11 mouse cellular contexts compared by ENCODE assay signal in genomic region chr7:89903442-89904343, GRCm38 (mm10). TPM values are rescaled to one million over a fixed set of nuclear protein-coding genes. Genes with fewer than 3 reads are reported as not detected.
DNase-seq lines count a peak whose midpoint lies in the region; ATAC-seq and TF ChIP-seq lines count a peak whose summit lies in the region.
"Had no signal": no experiment of that assay in that cellular context is flagged by ENCODE, and none has a peak within 500 bp of the region (broad histone marks: within the 10 kb centered on the region; RNA-seq: fewer than 3 reads in every experiment).

Gene Ccdc81 (minus strand): TSS chr7:89903629.

- peak within 1 kb of the TSS; percentile 9; the same call in 1 of the 2 replicates for H3K4me3 ChIP-seq in heart, embryonic 13.5 days
- H3K4me3 ChIP-seq in heart, postnatal 0 days (ENCODE audit: low read depth, low read length), result no peak within 1 kb of the TSS
- no peak within 1 kb of the TSS for H3K4me3 ChIP-seq in midbrain, embryonic 14.5 days (replicated peaks; ENCODE audit: low read depth, low read length)
- H3K4me3 ChIP-seq: limb, embryonic 15.5 days had no signal

- intact Hi-C loops in heart, postnatal 14 days (cut with DNase I), result no loop called here

- H3K27me3 ChIP-seq in heart, embryonic 13.5 days (replicated peaks), result no peaks in the 10 kb centered on the region
- H3K27me3 ChIP-seq in heart, postnatal 0 days (ENCODE audit: control insufficient read depth, insufficient read depth, low read length), result no peaks in the 10 kb centered on the region
- no peaks in the 10 kb centered on the region for H3K27me3 ChIP-seq in midbrain, embryonic 14.5 days (ENCODE audit: control insufficient read depth, insufficient read depth, low read length)
- H3K27me3 ChIP-seq: limb, embryonic 15.5 days had no signal

- WGBS in heart, embryonic 13.5 days, result 37% methylated on average over 22 of the region's 22 CpGs
- WGBS in heart, postnatal 0 days, result 36% methylated on average over 22 of the region's 22 CpGs
- 19% methylated on average over 22 of the region's 22 CpGs for WGBS in midbrain, embryonic 14.5 days

- H3K27ac ChIP-seq in heart, embryonic 13.5 days (replicated peaks), result no peak within 1 kb of the TSS
- no peak within 1 kb of the TSS for H3K27ac ChIP-seq in heart, postnatal 0 days (ENCODE audit: low read depth)
- no peak within 1 kb of the TSS for H3K27ac ChIP-seq in midbrain, embryonic 14.5 days (replicated peaks; ENCODE audit: low read depth, low read length)
- H3K27ac ChIP-seq: limb, embryonic 15.5 days had no signal

- no peak for TF ChIP-seq CTCF in heart, postnatal 0 days (IDR thresholded peaks at IDR 0.05; ENCODE audit: low read depth)

- peaks cover 8% of the 10 kb centered on the region; the same call in 1 of the 2 replicates for H3K4me1 ChIP-seq in heart, embryonic 13.5 days
- H3K4me1 ChIP-seq in heart, postnatal 0 days (ENCODE audit: control insufficient read depth, insufficient read depth), result 0 out of 2 replicates have a peak, but pooled peaks cover 5% of the 10 kb centered on the region
- peaks cover 6% of the 10 kb centered on the region; the same call in 1 of the 2 replicates for H3K4me1 ChIP-seq in midbrain, embryonic 14.5 days (ENCODE audit: control insufficient read depth, insufficient read depth, low read length)

- H3K9ac ChIP-seq in heart, embryonic 13.5 days, result no peak within 1 kb of the TSS
- no peak within 1 kb of the TSS for H3K9ac ChIP-seq in heart, postnatal 0 days (replicated peaks; ENCODE audit: low read depth, low read length)
- no peak within 1 kb of the TSS for H3K9ac ChIP-seq in midbrain, embryonic 14.5 days (replicated peaks; ENCODE audit: low read length)
- H3K9ac ChIP-seq: limb, embryonic 15.5 days had no signal

- no peaks in the 10 kb centered on the region for H3K9me3 ChIP-seq in heart, embryonic 13.5 days
- H3K9me3 ChIP-seq in heart, postnatal 0 days (replicated peaks; ENCODE audit: control insufficient read depth, low read length), result no peaks in the 10 kb centered on the region
- no peaks in the 10 kb centered on the region for H3K9me3 ChIP-seq in midbrain, embryonic 14.5 days (ENCODE audit: control insufficient read depth, low read length)
- H3K9me3 ChIP-seq: limb, embryonic 15.5 days had no signal

- H3K36me3 ChIP-seq in heart, embryonic 13.5 days, result no peaks in the 10 kb centered on the region
- H3K36me3 ChIP-seq in heart, postnatal 0 days (replicated peaks; ENCODE audit: control insufficient read depth, insufficient read depth, low read length), result no peaks in the 10 kb centered on the region
- H3K36me3 ChIP-seq in midbrain, embryonic 14.5 days (ENCODE audit: control insufficient read depth, insufficient read depth, low read length), result no peaks in the 10 kb centered on the region
- H3K36me3 ChIP-seq: limb, embryonic 15.5 days had no signal

- no peak for DNase-seq in heart, postnatal 14 days
- peak; percentile 42 for DNase-seq in adrenal gland, postnatal 14 days
- peak; percentile 12 for DNase-seq in heart, postnatal 0 days (ENCODE audit: low spot score)
- DNase-seq in midbrain, embryonic 14.5 days, result peak; percentile 65
- DNase-seq in right cerebral cortex, adult 2 months (ENCODE audit: low spot score in 2 of 2), result no peak
- DNase-seq in spleen, postnatal 4 days (ENCODE audit: low spot score in 2 of 2), result no peak
- DNase-seq in right cerebral cortex, postnatal 25 days, result no peak
- DNase-seq: cerebellum, adult 2 months had no signal

- no peak for ATAC-seq in heart, embryonic 13.5 days (ENCODE audit: extremely low read depth, insufficient number of reproducible peaks, low FRiP score, low TSS enrichment)
- no peak for ATAC-seq in heart, postnatal 0 days (ENCODE audit: insufficient read depth, low read depth)
- peak; percentile 71; the same call in 1 of the 2 replicates for ATAC-seq in midbrain, embryonic 14.5 days (ENCODE audit: low FRiP score, low TSS enrichment)
- ATAC-seq: CD4-positive, CD25-positive, alpha-beta regulatory T cell, adult 4 months had no signal

- H3K4me2 ChIP-seq in heart, embryonic 13.5 days, result peak within 1 kb of the TSS; percentile 54
- H3K4me2 ChIP-seq in heart, postnatal 0 days (ENCODE audit: low read depth, low read length), result peak within 1 kb of the TSS; percentile 9; the same call in 1 of the 2 replicates
- peak within 1 kb of the TSS; percentile 36 for H3K4me2 ChIP-seq in midbrain, embryonic 14.5 days (ENCODE audit: low read length)
- H3K4me2 ChIP-seq: limb, embryonic 15.5 days had no signal

- TF ChIP-seq EP300 in heart, postnatal 0 days (IDR thresholded peaks at IDR 0.05; ENCODE audit: low read depth), result no peak

RNA-seq across cellular contexts. Expression of gene Ccdc81, which starts in this region (rescaled TPM):
- not detected in 2 replicates for polyA plus RNA-seq in heart, embryonic 13.5 days (2015; fragmentation: Nextera tagmentation; extraction: Ambion mirVana)
- under 1 TPM in 1 of 2 experiments, not detected in 1; 0.10 TPM for total RNA-seq in heart, postnatal 14 days (2021)
- total RNA-seq in adrenal gland, postnatal 14 days (2021), result 0.11 TPM in 2 replicates
- total RNA-seq in heart, postnatal 0 days (2014; rRNA removed; ENCODE audit: low replicate concordance), result not detected in 2 replicates
- 0.04 TPM in 1 of 2 replicates, not detected in the other for polyA plus RNA-seq in heart, postnatal 0 days (2015; fragmentation: Nextera tagmentation; extraction: Ambion mirVana)
- 0.27 and 0.66 TPM in 2 replicates for polyA plus RNA-seq in midbrain, embryonic 14.5 days (2014; fragmentation: Nextera tagmentation; extraction: Ambion mirVana)
- polyA plus RNA-seq: CD4-positive, CD25-positive, alpha-beta regulatory T cell, adult 4 months had no signal

Comparison
In these comparisons a context has a peak if more than half of its experiments do, and no peak if none do; other contexts are left out.
1. Peak in DNase-seq in adrenal gland, postnatal 14 days; RNA of the gene not detected or under 1 TPM.
2. Peak in DNase-seq and H3K4me2 ChIP-seq in heart, postnatal 0 days; RNA of the gene not detected or under 1 TPM.
3. Peak in DNase-seq, ATAC-seq and H3K4me2 ChIP-seq in midbrain, embryonic 14.5 days; RNA of the gene not detected or under 1 TPM.